ENCODE assay signal across 8 mouse cellular contexts in the genomic region with DNA sequence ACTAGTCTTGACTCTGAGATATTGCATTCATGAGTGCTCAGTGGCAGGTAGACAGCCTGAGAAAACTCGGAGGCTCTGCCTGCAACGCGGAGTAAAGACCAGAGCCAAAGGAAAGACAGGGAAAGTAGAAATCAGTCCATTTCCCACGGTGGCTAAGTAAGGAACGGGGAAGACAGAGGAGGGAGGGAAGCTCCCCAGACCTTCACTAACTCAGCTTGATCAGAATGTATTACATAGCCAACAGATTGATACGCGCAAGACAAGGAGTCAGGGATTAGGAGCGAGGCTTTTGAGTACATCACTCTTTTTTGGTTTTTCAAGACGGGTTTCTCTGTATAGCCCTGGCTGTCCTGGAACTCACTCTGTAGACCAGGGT. TPM values are rescaled to one million over a fixed set of nuclear protein-coding genes. Genes with fewer than 3 reads are reported as not detected.
A peak's percentile ranks its signal among the peaks of the same experiment; 100 is the strongest.
DNase-seq lines count a peak whose midpoint lies in the region; ATAC-seq and TF ChIP-seq lines count a peak whose summit lies in the region.

No protein-coding gene starts in this region.

- no peaks in the 10 kb centered on the region for H3K9me3 ChIP-seq in embryonic facial prominence, embryonic 13.5 days
- no peaks in the 10 kb centered on the region for H3K9me3 ChIP-seq in limb, embryonic 11.5 days (ENCODE audit: control insufficient read depth, low read length)
- H3K9me3 ChIP-seq in neural tube, embryonic 13.5 days: no peaks in the 10 kb centered on the region

- 4% methylated on average over 9 of the region's 9 CpGs for WGBS in embryonic facial prominence, embryonic 13.5 days
- 3% methylated on average over 9 of the region's 9 CpGs for WGBS in limb, embryonic 11.5 days
- 8% methylated on average over 9 of the region's 9 CpGs for WGBS in neural tube, embryonic 13.5 days

- ATAC-seq in embryonic facial prominence, embryonic 13.5 days (ENCODE audit: insufficient number of reproducible peaks, insufficient read depth, low FRiP score, low TSS enrichment, low read depth): no peak
- ATAC-seq in limb, embryonic 11.5 days (ENCODE audit: insufficient number of reproducible peaks, low FRiP score, low TSS enrichment, low read depth): no peak
- ATAC-seq in neural tube, embryonic 13.5 days (ENCODE audit: low read depth): no peak
- ATAC-seq in erythroid progenitor cell, adult 5-6 weeks (replicated peaks; ENCODE audit: low FRiP score, poor library complexity, severe bottlenecking): no peak

- H3K4me1 ChIP-seq in embryonic facial prominence, embryonic 13.5 days: peaks cover 34% of the 10 kb centered on the region
- H3K4me1 ChIP-seq in limb, embryonic 11.5 days (ENCODE audit: control insufficient read depth, insufficient read depth, low read length): peaks cover 18% of the 10 kb centered on the region
- H3K4me1 ChIP-seq in neural tube, embryonic 13.5 days (replicated peaks): peaks cover 26% of the 10 kb centered on the region

- peak overlapping the region; percentile 99 for H3K4me2 ChIP-seq in embryonic facial prominence, embryonic 13.5 days
- peak overlapping the region; percentile 36; the same call in 1 of the 2 replicates for H3K4me2 ChIP-seq in limb, embryonic 11.5 days (ENCODE audit: low read depth, severe bottlenecking)
- peak overlapping the region; percentile 97 for H3K4me2 ChIP-seq in neural tube, embryonic 13.5 days

- peak overlapping the region; percentile 58; the same call in 1 of the 2 replicates for H3K4me3 ChIP-seq in layer of hippocampus, adult 2 months
- H3K4me3 ChIP-seq in embryonic facial prominence, embryonic 13.5 days: peak overlapping the region; percentile 56
- H3K4me3 ChIP-seq in limb, embryonic 11.5 days (ENCODE audit: low read depth, low read length): no peak overlapping the region
- peak overlapping the region; percentile 49 for H3K4me3 ChIP-seq in neural tube, embryonic 13.5 days

- no peak overlapping the region for H3K27ac ChIP-seq in layer of hippocampus, adult 2 months
- H3K27ac ChIP-seq in embryonic facial prominence, embryonic 13.5 days: no peak overlapping the region
- no peak overlapping the region for H3K27ac ChIP-seq in limb, embryonic 11.5 days (replicated peaks; ENCODE audit: low read depth, low read length)
- H3K27ac ChIP-seq in neural tube, embryonic 13.5 days (replicated peaks): no peak overlapping the region

- no peaks in the 10 kb centered on the region for H3K36me3 ChIP-seq in embryonic facial prominence, embryonic 13.5 days
- H3K36me3 ChIP-seq in limb, embryonic 11.5 days (ENCODE audit: control insufficient read depth, insufficient read depth, low read length): no peaks in the 10 kb centered on the region
- H3K36me3 ChIP-seq in neural tube, embryonic 13.5 days: no peaks in the 10 kb centered on the region

- no peak for TF ChIP-seq CTCF in layer of hippocampus, adult 2 months (conservative IDR thresholded peaks at IDR 0.05)

- H3K27me3 ChIP-seq in embryonic facial prominence, embryonic 13.5 days: peaks cover 96% of the 10 kb centered on the region
- peaks cover 55% of the 10 kb centered on the region for H3K27me3 ChIP-seq in limb, embryonic 11.5 days (ENCODE audit: control insufficient read depth, insufficient read depth, low read length)
- H3K27me3 ChIP-seq in neural tube, embryonic 13.5 days: peaks cover 88% of the 10 kb centered on the region

- DNase-seq in layer of hippocampus, adult 2 months (ENCODE audit: low spot score in 2 of 2): no peak
- no peak for DNase-seq in layer of hippocampus, postnatal 14 days (ENCODE audit: low spot score in 2 of 2)
- DNase-seq in limb, embryonic 11.5 days (ENCODE audit: low spot score): no peak
- DNase-seq in adrenal gland, postnatal 4 days (ENCODE audit: low spot score in 2 of 2): no peak
- DNase-seq in urinary bladder, postnatal 14 days (ENCODE audit: low spot score): no peak

- H3K9ac ChIP-seq in embryonic facial prominence, embryonic 13.5 days: no peak overlapping the region
- H3K9ac ChIP-seq in limb, embryonic 11.5 days (ENCODE audit: low read length): no peak overlapping the region
- H3K9ac ChIP-seq in neural tube, embryonic 13.5 days: no peak overlapping the region

RNA-seq across cellular contexts. Expression of gene Rab20, which starts 1.3 kb away (rescaled TPM):
- total RNA-seq in layer of hippocampus, adult 2 months (2021): not detected
- total RNA-seq in layer of hippocampus, postnatal 14 days (2021): under 1 TPM; 0.74 to 0.94 TPM
- 0.67 and 2.1 TPM in 2 replicates for polyA plus RNA-seq in embryonic facial prominence, embryonic 13.5 days (2015; fragmentation: Nextera tagmentation; extraction: Ambion mirVana)
- 0.61 and 0.71 TPM in 2 replicates for polyA plus RNA-seq in limb, embryonic 11.5 days (2014; fragmentation: Nextera tagmentation; extraction: Ambion mirVana)
- 1.4 and 1.5 TPM in 2 replicates for polyA plus RNA-seq in neural tube, embryonic 13.5 days (2015; fragmentation: Nextera tagmentation; extraction: Ambion mirVana)
- total RNA-seq in adrenal gland, postnatal 4 days (2021): 10 to 100 TPM in 1 of 2 experiments, 1 to 10 TPM in 1; 8.7 to 10.9 TPM
- 2.9 TPM in 1 of 2 replicates, not detected in the other for total RNA-seq in erythroid progenitor cell, adult 5-6 weeks (2015; ENCODE audit: low replicate concordance)
- total RNA-seq in erythroid progenitor cell, adult 5-6 weeks (2017; ENCODE audit: low replicate concordance): 2.8 and 3.6 TPM in 2 replicates

RNA-seq across cellular contexts. Expression of gene Naxd, which starts 20.1 kb away (rescaled TPM):
- 10 to 100 TPM; 62.7 to 69.0 TPM for total RNA-seq in layer of hippocampus, adult 2 months (2021)
- total RNA-seq in layer of hippocampus, postnatal 14 days (2021): 10 to 100 TPM; 55.5 to 58.7 TPM
- polyA plus RNA-seq in embryonic facial prominence, embryonic 13.5 days (2015; fragmentation: Nextera tagmentation; extraction: Ambion mirVana): 121 and 134 TPM in 2 replicates
- polyA plus RNA-seq in limb, embryonic 11.5 days (2014; fragmentation: Nextera tagmentation; extraction: Ambion mirVana): 94.7 and 107 TPM in 2 replicates
- 148 and 150 TPM in 2 replicates for polyA plus RNA-seq in neural tube, embryonic 13.5 days (2015; fragmentation: Nextera tagmentation; extraction: Ambion mirVana)
- total RNA-seq in adrenal gland, postnatal 4 days (2021): 10 to 100 TPM; 74.2 to 77.2 TPM
- total RNA-seq in erythroid progenitor cell, adult 5-6 weeks (2015; ENCODE audit: low replicate concordance): 20.2 and 42.8 TPM in 2 replicates
- total RNA-seq in erythroid progenitor cell, adult 5-6 weeks (2017; ENCODE audit: low replicate concordance): 12.9 and 24.0 TPM in 2 replicates

Comparison
In these comparisons a context has a peak if more than half of its experiments do, and no peak if none do; other contexts are left out.
1. H3K4me2 ChIP-seq: peak in every context shown above with its lines; median percentile 99 in embryonic facial prominence, embryonic 13.5 days; 97 in neural tube, embryonic 13.5 days; 36 in limb, embryonic 11.5 days.